Mouse (Mus musculus) embryonic facial prominence, embryonic 14.5 days (tissue): ENCODE data around the gene Kiz. TPM values are rescaled to one million over a fixed set of nuclear protein-coding genes. Genes with fewer than 3 reads are reported as not detected.
A peak's percentile ranks its signal among the peaks of the same experiment; 100 is the strongest.

Source experiments
- ATAC-seq: fragments of 200-750 bp; cut with Nextera tagmentation; 2 replicates; pipeline ENCODE4 v1.8.0; 2017; ENCODE audit warnings: low read depth, moderate number of reproducible peaks, moderate TSS enrichment
- DNase-seq: peaks from one replicate; pipeline ENCODE4 v3.0.0-alpha.2; 2015; ENCODE audit warnings: low spot score
- H3K27ac ChIP-seq: fragments of 300-500 bp; sonication (generic); replicated peaks from 2 replicates; pipeline ENCODE4 v1.5.1; 2014; ENCODE audit warnings: low read depth, mild to moderate bottlenecking, low read length, moderate library complexity
- H3K27me3 ChIP-seq: fragments of 300-500 bp; sonication (generic); replicated peaks from 2 replicates; pipeline ENCODE4 v1.6.1; 2014; ENCODE audit warnings: low read length; ENCODE audit not compliant: control insufficient read depth, insufficient read depth
- H3K36me3 ChIP-seq: fragments of 300-500 bp; sonication (generic); 2 replicates; pipeline ENCODE4 v1.6.1; 2014; ENCODE audit warnings: low read length, mixed read lengths; ENCODE audit not compliant: control insufficient read depth, insufficient read depth
- H3K4me1 ChIP-seq: fragments of 300-500 bp; sonication (generic); 2 replicates; pipeline ENCODE4 v1.6.1; 2014; ENCODE audit warnings: antibody characterized with exemption, low read length; ENCODE audit not compliant: control insufficient read depth, insufficient read depth
- H3K4me2 ChIP-seq: fragments of 300-500 bp; sonication (generic); 2 replicates; pipeline ENCODE4 v1.6.1; 2014; ENCODE audit warnings: low read depth, mild to moderate bottlenecking, low read length, moderate library complexity, mixed read lengths
- H3K4me3 ChIP-seq: fragments of 300-500 bp; sonication (generic); 2 replicates; pipeline ENCODE4 v1.5.1; 2014; ENCODE audit warnings: low read depth, mild to moderate bottlenecking, low read length
- H3K9ac ChIP-seq: fragments of 300-500 bp; sonication (generic); 2 replicates; pipeline ENCODE4 v1.6.1; 2014; ENCODE audit warnings: low read depth, mild to moderate bottlenecking, low read length, moderate library complexity, mixed read lengths
- H3K9me3 ChIP-seq: fragments of 300-500 bp; sonication (generic); 2 replicates; pipeline ENCODE4 v1.6.1; 2016; ENCODE audit warnings: low read length; ENCODE audit not compliant: control insufficient read depth
- WGBS: fragments of 180-500 bp; shearing (Covaris S2); extraction: QIAGEN DNeasy Blood & Tissue Kit; methylation state at CpG from one replicate; pipeline ENCODE4 v1.1.7; 2014; 5-methylcytosine and 5-hydroxymethylcytosine counted together
- polyA plus RNA-seq: library from polyadenylated mRNA; unstranded; fragments of >200 nt; fragmentation: Nextera tagmentation; extraction: Ambion mirVana; gene quantifications from 2 replicates; pipeline ENCODE4 v1.2.1, GENCODE M21; 2014

Kiz gene
- polyA plus RNA-seq, 1 experiment from 2014 or later: 27.6 TPM

GRCm38 (mm10) chr2:146975453-146976028 lies 119.9 kb downstream of the Kiz start:
- ATAC-seq (peak; percentile 41), DNase-seq (peak; percentile 14)
- WGBS: 67% methylated on average over 3 of the region's 3 CpGs
- Histone ChIP-seq H3K4me1 (no peaks in the 10 kb centered on the region), H3K9ac (no peak overlapping the region), H3K36me3 (peaks cover 4% of the 10 kb centered on the region; the same call in 1 of the 2 replicates), H3K4me3 (no peak overlapping the region), H3K27me3 (no peaks in the 10 kb centered on the region), H3K27ac (no peak overlapping the region), H3K4me2 (no peak overlapping the region), H3K9me3 (no peaks in the 10 kb centered on the region)

DNA sequence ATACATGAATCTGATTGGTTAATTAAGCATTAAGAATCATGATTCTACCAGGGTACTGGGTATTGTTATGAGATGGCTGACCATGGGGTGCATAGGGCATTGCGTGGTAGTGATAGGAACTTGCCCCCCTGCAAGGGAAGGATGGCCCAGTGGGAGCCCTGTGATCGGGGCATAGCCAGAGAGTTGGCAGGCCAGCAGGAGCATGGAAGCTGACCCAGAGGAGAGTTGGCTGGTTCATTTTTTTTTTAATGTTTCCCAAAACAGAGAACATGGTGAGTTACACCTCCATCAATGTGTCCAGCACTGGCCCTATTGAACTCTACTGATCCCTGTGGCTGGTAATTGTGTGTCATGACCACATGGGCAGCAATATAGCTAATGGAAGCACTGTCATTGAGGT lies 127.1 kb downstream of the Kiz start:
- 100% methylated on average over 2 of the region's 2 CpGs for WGBS
- DNase-seq: no peak
- no peaks in the 10 kb centered on the region for H3K36me3 ChIP-seq
- no peak overlapping the region for H3K9ac ChIP-seq
- no peaks in the 10 kb centered on the region for H3K27me3 ChIP-seq
- H3K9me3 ChIP-seq: no peaks in the 10 kb centered on the region
- no peak overlapping the region for H3K4me3 ChIP-seq
- no peak for ATAC-seq
- no peak overlapping the region for H3K4me2 ChIP-seq
- no peak overlapping the region for H3K27ac ChIP-seq
- H3K4me1 ChIP-seq: no peaks in the 10 kb centered on the region

DNA sequence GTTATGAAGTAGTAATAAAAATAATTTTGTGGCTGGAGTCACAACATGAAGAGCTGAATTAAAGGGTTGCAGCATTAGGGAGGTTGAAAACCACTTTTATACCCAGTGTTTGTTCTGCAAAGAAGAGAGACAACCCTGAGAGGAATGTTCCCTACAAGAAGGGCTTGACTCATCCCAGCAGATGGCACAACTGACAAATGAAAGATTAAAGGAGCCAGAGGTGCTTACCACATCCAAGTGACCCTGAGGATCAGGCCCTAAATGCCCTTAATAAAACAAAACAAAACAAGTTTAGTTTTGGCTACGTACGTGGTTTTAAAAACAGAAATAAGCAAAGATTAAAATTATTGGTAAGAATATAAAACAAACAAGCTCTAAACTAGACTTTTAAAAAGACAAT lies 129.2 kb downstream of the Kiz start:
- no peak for DNase-seq
- Histone ChIP-seq H3K4me1 (no peaks in the 10 kb centered on the region), H3K36me3 (no peaks in the 10 kb centered on the region), H3K9me3 (no peaks in the 10 kb centered on the region), H3K27me3 (no peaks in the 10 kb centered on the region), H3K4me2 (no peak overlapping the region), H3K4me3 (no peak overlapping the region), H3K9ac (no peak overlapping the region), H3K27ac (no peak overlapping the region)
- ATAC-seq: no peak
- 94% methylated on average over 2 of the region's 2 CpGs for WGBS

DNA sequence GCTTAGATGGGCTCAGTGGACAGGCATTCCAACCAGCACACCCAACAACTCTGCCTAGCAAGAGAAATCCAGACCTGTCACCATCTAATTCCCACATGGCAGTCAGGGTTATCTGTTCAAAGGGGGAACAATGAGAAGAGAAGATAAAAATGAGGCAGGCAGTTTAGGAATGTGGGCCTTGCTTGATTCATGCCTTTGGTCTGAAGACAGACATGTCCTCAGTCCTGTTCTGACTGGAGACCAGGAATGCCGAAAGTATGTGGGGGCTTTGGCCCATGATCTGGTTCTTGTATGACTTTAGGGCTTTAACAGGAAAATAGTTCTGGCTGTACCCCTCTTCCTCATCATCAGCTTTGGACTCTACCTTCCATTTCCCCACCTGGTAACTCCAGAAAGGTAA lies 130.1 kb downstream of the Kiz start:
- no peak overlapping the region for H3K27ac ChIP-seq
- 85% methylated on average over 1 of the region's 1 CpGs for whole genome bisulfite sequencing
- no peak overlapping the region for H3K9ac ChIP-seq
- H3K4me2 ChIP-seq: no peak overlapping the region
- H3K9me3 ChIP-seq: no peaks in the 10 kb centered on the region
- no peaks in the 10 kb centered on the region for H3K4me1 ChIP-seq
- no peaks in the 10 kb centered on the region for H3K36me3 ChIP-seq
- DNase-seq (no peak), ATAC-seq (no peak)
- no peak overlapping the region for H3K4me3 ChIP-seq
- no peaks in the 10 kb centered on the region for H3K27me3 ChIP-seq

DNA sequence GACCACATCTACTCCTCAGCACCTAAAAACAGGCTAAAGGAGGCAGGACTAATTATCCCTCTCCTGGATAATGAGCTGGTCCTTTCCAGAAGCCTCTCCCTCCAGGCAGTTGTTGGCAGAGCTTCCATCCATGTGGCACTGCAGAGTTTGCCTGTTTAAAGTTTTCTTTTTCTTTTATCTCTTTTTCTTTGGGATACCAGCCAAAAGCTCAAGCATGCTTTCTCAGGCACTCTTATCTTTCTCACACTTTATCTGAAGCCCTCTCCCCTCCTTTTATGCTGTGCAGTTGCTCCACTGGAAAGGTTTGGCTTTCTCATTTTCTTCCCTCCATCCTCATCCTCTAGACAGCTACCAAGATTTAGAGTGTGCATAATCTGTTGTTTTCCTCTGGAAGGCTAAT lies 130.8 kb downstream of the Kiz start:
- Histone ChIP-seq H3K36me3 (no peaks in the 10 kb centered on the region), H3K4me2 (no peak overlapping the region), H3K9me3 (no peaks in the 10 kb centered on the region), H3K27ac (no peak overlapping the region), H3K9ac (no peak overlapping the region), H3K4me3 (no peak overlapping the region), H3K27me3 (no peaks in the 10 kb centered on the region), H3K4me1 (no peaks in the 10 kb centered on the region)
- no peak for ATAC-seq
- no peak for DNase-seq

- ATAC-seq (no peak), DNase-seq (no peak)
- no peak overlapping the region for H3K4me2 ChIP-seq
- peaks cover 9% of the 10 kb centered on the region for H3K4me1 ChIP-seq
- H3K36me3 ChIP-seq: no peaks in the 10 kb centered on the region
- H3K27me3 ChIP-seq: no peaks in the 10 kb centered on the region
- no peak overlapping the region for H3K4me3 ChIP-seq
- no peak overlapping the region for H3K9ac ChIP-seq
- no peak overlapping the region for H3K27ac ChIP-seq
- WGBS: 86% methylated on average over 2 of the region's 2 CpGs
- H3K9me3 ChIP-seq: no peaks in the 10 kb centered on the region
These were observed 151.6 kb downstream of the Kiz start for GRCm38 (mm10) chr2:147007265-147007664.

DNA sequence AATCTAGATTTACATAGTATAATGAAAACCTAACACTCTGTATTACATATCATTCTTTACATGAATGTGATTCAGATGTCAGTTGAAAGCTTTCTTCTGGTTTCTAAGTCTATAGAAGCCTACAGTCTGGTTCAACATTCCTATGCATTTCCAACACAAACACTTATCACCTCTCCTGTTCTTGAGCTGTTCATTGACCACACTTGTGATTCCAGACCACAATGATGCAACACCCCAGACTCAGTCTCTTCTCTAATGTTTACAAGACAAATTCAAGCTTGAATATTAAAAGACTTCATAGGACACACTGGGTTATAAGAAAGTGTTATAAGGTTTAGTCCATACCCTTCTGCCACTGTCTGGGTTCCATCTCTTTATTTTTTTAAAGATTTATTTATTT lies 153.4 kb downstream of the Kiz start:
- Histone ChIP-seq H3K9me3 (no peaks in the 10 kb centered on the region), H3K36me3 (no peaks in the 10 kb centered on the region), H3K4me3 (no peak overlapping the region), H3K4me2 (no peak overlapping the region), H3K27me3 (no peaks in the 10 kb centered on the region), H3K9ac (no peak overlapping the region), H3K27ac (no peak overlapping the region), H3K4me1 (peaks cover 9% of the 10 kb centered on the region)
- ATAC-seq (no peak), DNase-seq (no peak)

GRCm38 (mm10) chr2:147010141-147010540 lies 154.5 kb downstream of the Kiz start:
- peaks cover 16% of the 10 kb centered on the region for H3K4me1 ChIP-seq
- no peak overlapping the region for H3K4me3 ChIP-seq
- H3K4me2 ChIP-seq: no peak overlapping the region
- H3K36me3 ChIP-seq: no peaks in the 10 kb centered on the region
- H3K9me3 ChIP-seq: no peaks in the 10 kb centered on the region
- H3K27ac ChIP-seq: no peak overlapping the region
- no peaks in the 10 kb centered on the region for H3K27me3 ChIP-seq
- ATAC-seq: no peak
- no peak overlapping the region for H3K9ac ChIP-seq
- 84% methylated on average over 4 of the region's 4 CpGs for WGBS
- DNase-seq: no peak

- H3K4me1 ChIP-seq: peaks cover 17% of the 10 kb centered on the region
- no peak overlapping the region for H3K4me3 ChIP-seq
- no peak overlapping the region for H3K9ac ChIP-seq
- H3K4me2 ChIP-seq: no peak overlapping the region
- no peaks in the 10 kb centered on the region for H3K9me3 ChIP-seq
- H3K27me3 ChIP-seq: no peaks in the 10 kb centered on the region
- no peak overlapping the region for H3K27ac ChIP-seq
- no peaks in the 10 kb centered on the region for H3K36me3 ChIP-seq
- 93% methylated on average over 9 of the region's 9 CpGs for WGBS
- ATAC-seq: no peak
- no peak for DNase-seq
These were observed 155.3 kb downstream of the Kiz start for GRCm38 (mm10) chr2:147010952-147011351.
